Comparison of ENCODE assay signal across 9 mouse cellular contexts in genomic region chr3:52502223-52502622, GRCm38 (mm10).
DNase-seq lines count a peak whose midpoint lies in the region; ATAC-seq and TF ChIP-seq lines count a peak whose summit lies in the region.
"Had no signal": no experiment of that assay in that cellular context is flagged by ENCODE, and none has a peak within 500 bp of the region (broad histone marks: within the 10 kb centered on the region; RNA-seq: fewer than 3 reads in every experiment).

No protein-coding gene starts in this region.

- TF ChIP-seq POLR2A in myocyte (IDR thresholded peaks at IDR 0.05; ENCODE audit: insufficient read length, low read depth): no peak

- H3K27me3 ChIP-seq in kidney, embryonic 16.5 days (ENCODE audit: insufficient read depth, low read length): no peaks in the 10 kb centered on the region
- H3K27me3 ChIP-seq in embryonic facial prominence, embryonic 10.5 days (replicated peaks; ENCODE audit: low read depth, poor library complexity, severe bottlenecking): no peaks in the 10 kb centered on the region
- no peaks in the 10 kb centered on the region for H3K27me3 ChIP-seq in kidney, postnatal 0 days (ENCODE audit: insufficient read depth, low read length)
- no peaks in the 10 kb centered on the region for H3K27me3 ChIP-seq in myocyte (ENCODE audit: control insufficient read depth, insufficient read depth, insufficient read length)

- H3K4me2 ChIP-seq in kidney, embryonic 16.5 days (replicated peaks; ENCODE audit: low read depth, low read length): no peak overlapping the region
- no peak overlapping the region for H3K4me2 ChIP-seq in kidney, postnatal 0 days (ENCODE audit: low read length)
- H3K4me2 ChIP-seq in myocyte (ENCODE audit: low read depth): no peak overlapping the region

- no peaks in the 10 kb centered on the region for H3K36me3 ChIP-seq in kidney, embryonic 16.5 days (ENCODE audit: insufficient read depth, low read length)
- no peaks in the 10 kb centered on the region for H3K36me3 ChIP-seq in embryonic facial prominence, embryonic 10.5 days (replicated peaks)
- H3K36me3 ChIP-seq in kidney, postnatal 0 days (ENCODE audit: insufficient read depth, low read length): no peaks in the 10 kb centered on the region
- no peaks in the 10 kb centered on the region for H3K36me3 ChIP-seq in myocyte (ENCODE audit: control insufficient read depth, insufficient read depth)

- no peaks in the 10 kb centered on the region for H3K9me3 ChIP-seq in kidney, embryonic 16.5 days (ENCODE audit: low read length)
- H3K9me3 ChIP-seq in embryonic facial prominence, embryonic 10.5 days: 0 out of 2 replicates have a peak, but pooled peaks cover under 1% of the 10 kb centered on the region
- H3K9me3 ChIP-seq in kidney, postnatal 0 days (replicated peaks; ENCODE audit: low read length): no peaks in the 10 kb centered on the region

- no peak overlapping the region for H3K4me3 ChIP-seq in kidney, embryonic 16.5 days (ENCODE audit: low read length)
- H3K4me3 ChIP-seq in embryonic facial prominence, embryonic 10.5 days: no peak overlapping the region
- no peak overlapping the region for H3K4me3 ChIP-seq in kidney, postnatal 0 days (replicated peaks; ENCODE audit: low read depth, low read length)
- no peak overlapping the region for H3K4me3 ChIP-seq in myocyte

- H3ac ChIP-seq in myocyte (ENCODE audit: control insufficient read depth, insufficient read length): no peak overlapping the region

- 19% methylated on average over 7 of the region's 7 CpGs for WGBS in kidney, embryonic 16.5 days
- WGBS in embryonic facial prominence, embryonic 10.5 days: 32% methylated on average over 7 of the region's 7 CpGs
- 20% methylated on average over 7 of the region's 7 CpGs for WGBS in kidney, postnatal 0 days

- H3K27ac ChIP-seq in kidney, embryonic 16.5 days (ENCODE audit: low read length): no peak overlapping the region
- no peak overlapping the region for H3K27ac ChIP-seq in embryonic facial prominence, embryonic 10.5 days (replicated peaks)
- H3K27ac ChIP-seq in kidney, postnatal 0 days: no peak overlapping the region
- H3K27ac ChIP-seq: macrophage had no signal

- no peak overlapping the region for H3K9ac ChIP-seq in kidney, embryonic 16.5 days (replicated peaks; ENCODE audit: low read length)
- H3K9ac ChIP-seq in kidney, postnatal 0 days (ENCODE audit: low read depth, low read length): no peak overlapping the region

- peak; percentile 74 for DNase-seq in kidney, adult 18-20 months
- DNase-seq in embryonic facial prominence, embryonic 10.5 days (ENCODE audit: low spot score): peak; percentile 14
- DNase-seq in kidney, postnatal 0 days (ENCODE audit: low spot score): peak; percentile 32
- DNase-seq in cerebellum, postnatal 10 days: no peak
- DNase-seq in spleen, adult 12 weeks (ENCODE audit: low spot score): no peak
- no peak for DNase-seq in cerebellum, adult 11 months

- H3K79me2 ChIP-seq in myocyte (ENCODE audit: control insufficient read depth, insufficient read depth): no peaks in the 10 kb centered on the region

- H3K4me1 ChIP-seq in kidney, embryonic 16.5 days (ENCODE audit: insufficient read depth, low read length): no peaks in the 10 kb centered on the region
- H3K4me1 ChIP-seq in embryonic facial prominence, embryonic 10.5 days: peaks cover 15% of the 10 kb centered on the region
- no peaks in the 10 kb centered on the region for H3K4me1 ChIP-seq in kidney, postnatal 0 days (replicated peaks; ENCODE audit: insufficient read depth, low read length)

- TF ChIP-seq CTCF in kidney, postnatal 0 days (IDR thresholded peaks at IDR 0.05; ENCODE audit: low read depth): no peak

- ATAC-seq in kidney, embryonic 16.5 days (ENCODE audit: low FRiP score, low TSS enrichment): no peak
- no peak; the same call in 1 of the 2 replicates for ATAC-seq in kidney, postnatal 0 days (replicated peaks; ENCODE audit: low FRiP score, low read depth)

TF ChIP-seq in myocyte, 11 proteins besides CTCF, POLR2A, EP300 and RAD21:
- peak; percentile 77 for TF ChIP-seq CEBPB (IDR thresholded peaks at IDR 0.05; ENCODE audit: insufficient read depth, poor library complexity, severe bottlenecking)
- TF ChIP-seq TCF12 (IDR thresholded peaks at IDR 0.05; ENCODE audit: insufficient read depth, poor library complexity, severe bottlenecking): no peak
- TF ChIP-seq POLR2AphosphoS2 (IDR thresholded peaks at IDR 0.05; ENCODE audit: insufficient read length, low read depth): no peak
TF ChIP-seq in myocyte: peak in this region for 1.

Comparison
In these comparisons a context has a peak if more than half of its experiments do, and no peak if none do; other contexts are left out.
1. DNase-seq: peak in kidney, adult 18-20 months (single experiment), embryonic facial prominence, embryonic 10.5 days (single experiment) and kidney, postnatal 0 days (single experiment); none in cerebellum, postnatal 10 days (0 of 2), spleen, adult 12 weeks (single experiment) and cerebellum, adult 11 months (single experiment).